Mouse (Mus musculus): ENCODE data around the gene Atad3a. TPM values are rescaled to one million over a fixed set of nuclear protein-coding genes. Genes with fewer than 3 reads are reported as not detected.
A peak's percentile ranks its signal among the peaks of the same experiment; 100 is the strongest.

Atad3a gene
- polyA plus RNA-seq, 1 experiment from 2014 or later: 90.0 TPM

DNA sequence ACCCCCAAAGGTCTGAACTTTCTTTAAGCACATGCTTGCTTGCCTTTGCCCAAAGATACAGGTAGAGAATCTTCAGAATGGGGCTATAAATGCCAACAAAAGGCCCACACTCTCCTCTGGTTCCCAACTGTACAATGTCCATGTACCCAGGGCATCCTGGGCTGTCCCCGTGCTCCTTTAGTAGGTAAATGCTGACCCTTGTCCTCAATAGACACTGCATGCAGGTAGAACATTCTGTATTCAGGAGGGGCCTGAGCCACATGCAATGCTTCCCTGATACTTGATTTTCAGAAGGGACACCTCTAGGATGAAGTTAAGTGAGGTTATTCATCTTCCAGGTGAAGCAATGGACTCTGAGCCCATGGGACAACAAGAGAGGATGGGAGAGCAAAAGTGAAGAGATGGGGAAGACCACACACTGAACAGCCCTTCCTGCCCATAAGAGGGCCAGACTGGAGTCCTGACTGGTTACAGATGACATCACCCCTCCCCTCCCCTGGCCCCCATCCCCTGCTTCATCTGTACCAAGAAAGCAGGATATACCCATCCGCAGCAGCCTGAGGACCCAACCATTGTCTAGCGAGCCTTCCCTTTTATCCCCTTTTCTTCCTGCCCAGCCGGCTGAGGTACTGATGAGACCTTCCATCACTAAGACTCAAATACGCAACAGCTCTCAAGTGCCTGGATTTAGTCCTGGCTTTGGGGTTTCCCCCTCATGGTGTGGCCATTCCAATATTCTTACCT is 12.6 kb upstream of the Atad3a start:
- Histone ChIP-seq H3K9ac (replicated peaks) (peak overlapping the region; percentile 51; the same call in 1 of the 2 replicates), H3K27ac (replicated peaks) (no peak overlapping the region), H3K4me2 (peak overlapping the region; percentile 84), H3K4me1 (peaks cover 38% of the 10 kb centered on the region), H3K27me3 (replicated peaks) (peaks cover 29% of the 10 kb centered on the region), H3K9me3 (replicated peaks) (no peaks in the 10 kb centered on the region), H3K36me3 (no peaks in the 10 kb centered on the region), H3K4me3 (replicated peaks) (peak overlapping the region; percentile 47)
- WGBS: 43% methylated on average over 5 of the region's 5 CpGs
- no peak for ATAC-seq (ENCODE audit: low FRiP score)

DNA sequence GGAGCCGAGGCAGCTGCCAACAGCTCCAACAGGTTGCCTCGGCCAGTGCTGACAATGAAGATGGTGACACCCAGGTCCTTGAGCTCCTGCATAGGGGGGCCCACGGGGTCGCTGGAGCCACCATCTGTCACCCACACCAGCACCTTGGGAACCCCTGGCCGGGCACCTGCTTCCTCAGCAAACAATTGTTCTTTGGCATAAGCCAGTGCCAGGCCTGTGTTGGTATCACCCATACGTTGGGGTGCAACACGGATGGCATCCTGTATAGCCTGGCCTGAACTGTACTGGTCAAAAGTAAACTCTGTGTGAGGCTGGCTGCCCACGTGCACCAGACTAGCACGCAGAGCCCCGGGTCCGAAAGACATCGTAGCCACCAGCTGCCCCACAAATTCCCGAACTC is 11.9 kb upstream of the Atad3a start:
- no peak overlapping the region for H3K9ac ChIP-seq (replicated peaks)
- H3K36me3 ChIP-seq: no peaks in the 10 kb centered on the region
- no peak for ATAC-seq (ENCODE audit: low FRiP score)
- peak overlapping the region; percentile 84 for H3K4me2 ChIP-seq
- H3K4me1 ChIP-seq: peaks cover 38% of the 10 kb centered on the region
- H3K4me3 ChIP-seq (replicated peaks): peak overlapping the region; percentile 47; the same call in 1 of the 2 replicates
- no peaks in the 10 kb centered on the region for H3K9me3 ChIP-seq (replicated peaks)
- H3K27ac ChIP-seq (replicated peaks): no peak overlapping the region
- WGBS: 90% methylated on average over 13 of the region's 13 CpGs
- peaks cover 29% of the 10 kb centered on the region for H3K27me3 ChIP-seq (replicated peaks)

DNA sequence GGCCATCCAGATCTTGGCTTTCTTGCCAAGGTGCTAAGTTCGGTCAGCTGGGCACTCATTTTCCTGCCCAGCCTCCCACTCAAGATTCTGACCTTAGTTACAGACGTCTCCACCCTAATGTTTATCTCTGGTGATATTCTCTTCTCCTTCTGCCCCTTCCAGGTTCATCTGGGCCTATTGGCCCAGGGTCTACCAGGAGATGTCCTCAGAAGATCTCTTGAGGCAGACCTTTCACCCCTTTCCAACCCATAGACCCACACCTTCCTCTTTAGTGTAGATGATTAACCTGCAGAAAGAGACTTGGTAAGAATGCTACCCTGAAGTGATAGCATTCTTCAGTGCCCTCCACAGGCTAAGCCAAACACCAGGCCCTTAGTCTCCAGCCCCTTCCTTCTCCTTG is 10.8 kb upstream of the Atad3a start:
- Histone ChIP-seq H3K9ac (replicated peaks) (no peak overlapping the region), H3K4me1 (peaks cover 38% of the 10 kb centered on the region), H3K9me3 (replicated peaks) (no peaks in the 10 kb centered on the region), H3K36me3 (no peaks in the 10 kb centered on the region), H3K4me3 (replicated peaks) (no peak overlapping the region), H3K27ac (replicated peaks) (no peak overlapping the region), H3K27me3 (replicated peaks) (peaks cover 26% of the 10 kb centered on the region), H3K4me2 (peak overlapping the region; percentile 84; the same call in 1 of the 2 replicates)
- WGBS: 88% methylated on average over 2 of the region's 2 CpGs
- no peak for ATAC-seq (ENCODE audit: low FRiP score)

DNA sequence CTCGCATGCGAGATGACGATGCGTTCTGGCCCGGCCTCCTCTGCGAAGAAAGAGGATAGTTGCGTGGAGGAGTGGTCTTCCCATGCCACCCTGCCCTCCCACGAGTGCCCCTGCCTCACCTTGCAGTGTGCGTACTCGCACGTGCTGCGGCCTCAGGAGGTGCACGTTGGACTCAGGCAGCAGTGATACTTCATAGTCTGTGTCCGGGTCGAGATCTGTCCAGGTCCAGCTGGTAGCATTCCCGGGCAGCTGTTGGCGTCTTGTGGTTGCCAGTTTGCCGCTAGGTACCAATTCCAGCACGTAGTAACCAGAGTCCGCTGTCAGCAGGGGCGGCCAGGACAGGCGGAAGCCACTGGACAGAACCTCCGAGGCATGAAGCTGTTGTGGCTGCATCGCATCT is 9.7 kb upstream of the Atad3a start:
- 0 out of 2 replicates have a peak, but pooled peaks have one; percentile 6 for ATAC-seq (ENCODE audit: low FRiP score)
- H3K27ac ChIP-seq (replicated peaks): no peak overlapping the region; the same call in 1 of the 2 replicates
- H3K4me3 ChIP-seq (replicated peaks): peak overlapping the region; percentile 48
- H3K27me3 ChIP-seq (replicated peaks): peaks cover 26% of the 10 kb centered on the region
- 45% methylated on average over 24 of the region's 24 CpGs for WGBS
- H3K4me2 ChIP-seq: peak overlapping the region; percentile 82
- no peaks in the 10 kb centered on the region for H3K36me3 ChIP-seq
- H3K4me1 ChIP-seq: peaks cover 33% of the 10 kb centered on the region
- H3K9ac ChIP-seq (replicated peaks): peak overlapping the region; percentile 64; the same call in 1 of the 2 replicates
- no peaks in the 10 kb centered on the region for H3K9me3 ChIP-seq (replicated peaks)

DNA sequence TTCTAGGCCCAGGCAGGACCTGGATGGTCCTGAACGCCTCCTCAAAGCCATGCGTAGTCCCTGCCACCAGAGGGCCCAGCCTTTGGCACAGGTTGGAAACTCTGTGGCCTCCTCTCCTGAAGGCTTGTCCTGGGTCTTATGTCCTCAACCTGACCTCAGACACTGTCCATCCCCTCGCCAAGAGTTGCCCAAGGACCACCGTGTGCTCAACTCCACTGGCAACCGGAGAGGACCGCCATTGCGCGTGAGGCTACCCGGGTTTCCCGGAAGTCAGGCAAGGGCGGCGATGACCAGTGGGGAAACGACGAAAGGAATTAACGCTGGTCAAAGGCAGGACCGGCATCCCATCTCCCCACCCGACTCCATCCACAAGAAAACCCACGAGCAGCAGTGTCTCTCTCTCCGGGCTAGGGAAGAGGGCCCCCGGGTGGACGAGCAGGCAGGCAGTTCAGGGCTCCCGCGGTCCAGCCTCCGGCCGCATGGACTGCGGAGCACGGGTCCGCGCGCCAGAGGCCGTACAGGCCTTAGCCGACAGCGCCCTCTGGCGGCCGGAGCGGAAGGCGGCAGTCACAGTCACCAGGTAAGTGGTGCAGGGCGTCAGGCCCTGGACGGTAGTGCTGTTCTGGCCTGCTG is 9.1 kb upstream of the Atad3a start:
- no peaks in the 10 kb centered on the region for H3K9me3 ChIP-seq (replicated peaks)
- H3K4me3 ChIP-seq (replicated peaks): peak overlapping the region; percentile 48
- H3K36me3 ChIP-seq: no peaks in the 10 kb centered on the region
- peak overlapping the region; percentile 79 for H3K27ac ChIP-seq (replicated peaks)
- H3K4me2 ChIP-seq: peak overlapping the region; percentile 82
- peak; percentile 76 for ATAC-seq (ENCODE audit: low FRiP score)
- H3K9ac ChIP-seq (replicated peaks): peak overlapping the region; percentile 64
- peaks cover 26% of the 10 kb centered on the region for H3K27me3 ChIP-seq (replicated peaks)
- H3K4me1 ChIP-seq: peaks cover 26% of the 10 kb centered on the region
- under 1% methylated on average over 39 of the region's 39 CpGs for WGBS

DNA sequence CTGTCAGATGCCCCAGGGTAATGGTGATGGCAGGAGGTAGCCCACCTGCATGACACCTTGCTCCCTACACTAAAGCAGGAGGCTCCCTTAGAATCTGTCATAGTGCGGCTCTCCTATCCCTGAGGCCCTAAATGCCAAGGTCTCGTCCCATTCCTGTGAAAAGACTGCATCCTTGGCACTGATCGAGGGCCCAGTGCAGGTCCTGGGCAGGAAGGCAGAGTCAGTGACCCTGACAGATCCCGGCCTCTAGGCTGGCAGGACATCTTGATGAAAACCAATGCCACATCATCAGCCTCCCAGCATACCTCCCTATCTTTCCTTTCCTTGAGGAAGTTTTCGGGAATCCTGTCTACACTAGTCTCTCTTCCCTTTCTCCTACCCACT is 8.6 kb upstream of the Atad3a start:
- peak overlapping the region; percentile 79; the same call in 1 of the 2 replicates for H3K27ac ChIP-seq (replicated peaks)
- H3K4me2 ChIP-seq: peak overlapping the region; percentile 82
- ATAC-seq (ENCODE audit: low FRiP score): no peak
- H3K4me1 ChIP-seq: peaks cover 22% of the 10 kb centered on the region
- H3K36me3 ChIP-seq: no peaks in the 10 kb centered on the region; the same call in 1 of the 2 replicates
- H3K9me3 ChIP-seq (replicated peaks): no peaks in the 10 kb centered on the region
- peak overlapping the region; percentile 64 for H3K9ac ChIP-seq (replicated peaks)
- 63% methylated on average over 5 of the region's 5 CpGs for WGBS
- peak overlapping the region; percentile 48 for H3K4me3 ChIP-seq (replicated peaks)
- peaks cover 26% of the 10 kb centered on the region for H3K27me3 ChIP-seq (replicated peaks)

DNA sequence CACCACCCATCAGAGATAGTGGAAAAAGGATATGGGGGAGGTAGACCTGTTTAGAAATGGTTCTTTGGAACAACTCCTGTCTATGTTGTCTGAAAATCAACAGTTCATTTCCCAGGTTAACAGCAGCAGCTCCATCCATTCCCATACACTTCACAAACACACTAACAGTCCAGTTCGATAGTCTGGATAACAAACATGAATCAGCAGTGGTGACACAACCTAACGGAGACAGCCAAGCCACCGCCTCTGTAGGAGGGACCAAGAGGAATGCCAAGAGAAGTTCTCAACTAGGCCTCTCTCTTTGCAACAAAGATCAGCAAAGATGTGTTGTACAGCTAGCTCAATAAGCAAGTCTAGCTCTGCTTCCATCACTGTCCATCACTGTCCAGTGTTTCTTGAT is 1.5 kb upstream of the Atad3a start:
- Histone ChIP-seq H3K4me1 (peaks cover 31% of the 10 kb centered on the region), H3K27ac (replicated peaks) (no peak overlapping the region), H3K36me3 (no peaks in the 10 kb centered on the region; the same call in 1 of the 2 replicates), H3K4me3 (replicated peaks) (no peak overlapping the region), H3K4me2 (no peak overlapping the region), H3K27me3 (replicated peaks) (no peaks in the 10 kb centered on the region), H3K9me3 (replicated peaks) (no peaks in the 10 kb centered on the region), H3K9ac (replicated peaks) (no peak overlapping the region)
- ATAC-seq (ENCODE audit: low FRiP score): no peak
- 85% methylated on average over 3 of the region's 3 CpGs for WGBS

DNA sequence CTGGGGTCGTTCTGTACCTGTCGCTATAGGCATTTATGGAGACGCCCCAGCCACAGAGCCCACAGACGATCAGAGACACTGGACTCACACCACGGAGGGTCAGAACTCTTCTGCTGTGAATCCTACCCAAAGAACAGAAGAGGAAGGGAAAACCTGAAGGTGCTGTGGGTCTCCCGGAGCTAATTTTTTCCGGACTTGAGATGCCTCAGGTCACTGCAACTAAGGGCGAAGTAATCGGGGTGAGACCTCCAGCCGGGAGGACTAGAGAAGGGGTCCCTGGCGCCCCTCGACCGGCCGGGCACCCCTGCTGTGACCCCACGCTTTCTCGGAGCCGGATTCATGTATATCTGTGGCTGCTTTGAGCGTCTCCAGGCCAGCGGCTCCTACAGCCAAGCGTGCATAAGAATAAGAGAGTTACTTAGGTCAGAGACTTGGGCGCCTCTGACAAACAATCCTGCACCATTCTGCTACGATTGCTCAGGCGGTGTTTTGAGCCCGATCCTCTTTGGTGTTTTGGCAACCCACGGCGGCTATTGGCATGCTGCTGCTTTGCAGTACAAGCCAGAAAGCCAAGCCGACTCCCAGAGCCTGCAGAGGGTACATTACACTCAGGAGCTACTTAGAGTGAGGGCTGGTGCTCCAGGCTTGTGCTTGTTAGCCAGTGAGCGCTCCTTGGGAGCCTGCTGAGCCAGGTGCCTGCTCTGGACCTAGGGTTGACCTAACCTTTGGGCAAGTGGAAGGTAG is 635 bp upstream of the Atad3a start:
- H3K9ac ChIP-seq (replicated peaks): peak overlapping the region; percentile 63
- peaks cover 31% of the 10 kb centered on the region for H3K4me1 ChIP-seq
- H3K4me3 ChIP-seq (replicated peaks): peak overlapping the region; percentile 82
- H3K4me2 ChIP-seq: peak overlapping the region; percentile 99
- no peaks in the 10 kb centered on the region for H3K27me3 ChIP-seq (replicated peaks)
- H3K9me3 ChIP-seq (replicated peaks): no peaks in the 10 kb centered on the region
- no peak; the same call in 1 of the 2 replicates for ATAC-seq (ENCODE audit: low FRiP score)
- peaks cover 2% of the 10 kb centered on the region for H3K36me3 ChIP-seq
- H3K27ac ChIP-seq (replicated peaks): peak overlapping the region; percentile 23
- 3% methylated on average over 28 of the region's 28 CpGs for WGBS

DNA sequence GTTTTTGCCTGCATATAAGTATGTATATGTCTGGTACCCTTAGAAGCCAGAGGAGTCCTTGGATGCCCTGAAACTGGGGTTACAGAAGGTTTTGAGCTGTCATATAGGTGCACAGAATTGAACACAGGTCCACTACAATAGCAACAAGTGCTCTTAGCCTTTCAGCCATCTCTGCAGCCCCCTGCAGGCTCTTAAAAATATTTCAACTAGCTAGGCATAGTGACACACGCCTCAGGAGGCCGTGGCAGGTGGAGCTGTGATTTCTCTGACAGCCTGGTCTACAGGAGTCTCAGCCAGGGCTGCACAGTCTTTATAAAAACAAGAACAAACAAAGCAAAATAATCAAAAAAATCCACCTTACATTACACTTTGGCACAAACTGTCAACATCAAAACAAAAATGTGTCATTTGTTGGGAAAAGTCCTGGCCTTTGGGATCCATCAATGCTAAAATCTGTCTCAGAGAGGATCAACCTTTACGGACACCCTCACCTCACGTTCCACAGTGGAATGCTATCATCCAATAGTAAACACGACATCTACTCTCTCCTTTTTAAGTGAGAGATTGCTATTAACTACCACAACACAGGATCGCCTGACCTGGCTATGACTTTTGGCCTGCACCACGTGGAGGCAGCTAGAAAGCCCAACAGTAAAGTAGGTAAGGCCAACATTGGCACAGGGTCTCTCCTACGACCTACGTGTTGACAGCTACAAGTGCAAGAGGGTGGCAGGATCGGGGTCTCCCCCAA is 856 bp downstream of the Atad3a start:
- WGBS: 4% methylated on average over 10 of the region's 10 CpGs
- Histone ChIP-seq H3K27me3 (replicated peaks) (no peaks in the 10 kb centered on the region), H3K9me3 (replicated peaks) (no peaks in the 10 kb centered on the region), H3K9ac (replicated peaks) (peak overlapping the region; percentile 78), H3K36me3 (peaks cover 17% of the 10 kb centered on the region), H3K4me1 (peaks cover 31% of the 10 kb centered on the region), H3K27ac (replicated peaks) (no peak overlapping the region), H3K4me3 (replicated peaks) (peak overlapping the region; percentile 82), H3K4me2 (peak overlapping the region; percentile 99)
- ATAC-seq (ENCODE audit: low FRiP score): peak; percentile 20

DNA sequence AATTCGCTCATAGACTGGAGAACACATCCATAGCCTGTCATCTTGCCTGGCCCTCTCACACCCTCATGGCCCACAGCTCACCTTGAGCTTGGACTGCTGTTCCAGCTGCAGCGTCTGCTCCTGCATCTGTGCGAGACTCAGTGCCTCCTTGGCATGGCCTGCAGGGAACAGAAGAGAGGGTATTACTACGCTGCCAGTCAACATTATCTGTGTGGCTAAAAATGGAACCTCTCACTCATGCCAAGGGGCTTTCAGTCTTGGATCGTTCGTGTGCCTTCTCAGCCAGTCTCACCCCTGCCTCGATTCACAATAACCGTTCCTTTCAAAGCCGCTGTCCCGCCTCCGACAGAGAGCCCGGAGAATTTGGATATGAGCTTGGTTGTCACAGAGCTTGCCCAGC is 3.9 kb downstream of the Atad3a start:
- H3K27me3 ChIP-seq (replicated peaks): no peaks in the 10 kb centered on the region
- no peak overlapping the region for H3K27ac ChIP-seq (replicated peaks)
- 90% methylated on average over 12 of the region's 12 CpGs for WGBS
- H3K9ac ChIP-seq (replicated peaks): no peak overlapping the region
- no peaks in the 10 kb centered on the region for H3K9me3 ChIP-seq (replicated peaks)
- H3K36me3 ChIP-seq: peaks cover 44% of the 10 kb centered on the region
- peaks cover 31% of the 10 kb centered on the region for H3K4me1 ChIP-seq
- no peak for ATAC-seq (ENCODE audit: low FRiP score)
- H3K4me3 ChIP-seq (replicated peaks): no peak overlapping the region
- H3K4me2 ChIP-seq: no peak overlapping the region

All from neural tube, embryonic 15.5 days (tissue).